Mouse (Mus musculus) adrenal gland, adult (tissue): ENCODE results near the gene Mrpl48.
"Not testable (repeated sequence)": the region's sequence is repeated elsewhere in the genome, so short reads cannot be mapped to it uniquely, and the experiment has no call there.

Source experiments
- DNase-seq, 2 experiments: peaks; one replicate each; pipeline ENCODE4 v3.0.0; 2022 to 2023; ENCODE audit warnings: low spot score in 1 of 2; ENCODE audit not compliant: inconsistent age in 2 of 2

Mrpl48 gene

GRCm38 (mm10) chr7:100589816-100590215 is 18.3 kb downstream of the Mrpl48 start:
- peak in 1 of 2 experiments; percentile 29 for DNase-seq

- peak; percentile 93 to 98 for DNase-seq
These were observed 25.3 kb downstream of the Mrpl48 start for GRCm38 (mm10) chr7:100582727-100583236.

- no peak for DNase-seq
These were observed 25.9 kb downstream of the Mrpl48 start for GRCm38 (mm10) chr7:100582235-100582634.

- DNase-seq: no peak
These were observed 29.3 kb downstream of the Mrpl48 start for GRCm38 (mm10) chr7:100578794-100579193.

DNA sequence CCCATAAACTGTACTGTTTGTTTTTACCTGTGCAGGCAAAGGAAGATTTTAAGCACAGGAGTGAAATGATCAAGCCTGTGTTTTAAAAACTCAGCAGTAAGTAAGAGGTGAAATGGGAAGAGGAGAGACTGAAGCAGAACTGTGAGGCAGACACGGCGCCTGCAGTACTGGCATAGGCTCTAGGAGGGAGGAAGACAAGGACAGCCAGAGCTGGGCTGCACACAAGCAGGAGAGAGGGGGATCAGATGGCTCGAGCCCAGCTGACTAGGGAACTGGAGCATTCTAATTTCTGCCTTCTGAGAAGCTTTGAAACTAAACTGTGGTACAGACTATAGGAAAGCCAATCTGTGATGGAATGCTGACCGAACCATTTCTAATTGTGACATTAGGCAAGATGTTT is 35.4 kb downstream of the Mrpl48 start:
- no peak for DNase-seq

GRCm38 (mm10) chr7:100572061-100572460 is 36.0 kb downstream of the Mrpl48 start:
- DNase-seq: no peak

DNA sequence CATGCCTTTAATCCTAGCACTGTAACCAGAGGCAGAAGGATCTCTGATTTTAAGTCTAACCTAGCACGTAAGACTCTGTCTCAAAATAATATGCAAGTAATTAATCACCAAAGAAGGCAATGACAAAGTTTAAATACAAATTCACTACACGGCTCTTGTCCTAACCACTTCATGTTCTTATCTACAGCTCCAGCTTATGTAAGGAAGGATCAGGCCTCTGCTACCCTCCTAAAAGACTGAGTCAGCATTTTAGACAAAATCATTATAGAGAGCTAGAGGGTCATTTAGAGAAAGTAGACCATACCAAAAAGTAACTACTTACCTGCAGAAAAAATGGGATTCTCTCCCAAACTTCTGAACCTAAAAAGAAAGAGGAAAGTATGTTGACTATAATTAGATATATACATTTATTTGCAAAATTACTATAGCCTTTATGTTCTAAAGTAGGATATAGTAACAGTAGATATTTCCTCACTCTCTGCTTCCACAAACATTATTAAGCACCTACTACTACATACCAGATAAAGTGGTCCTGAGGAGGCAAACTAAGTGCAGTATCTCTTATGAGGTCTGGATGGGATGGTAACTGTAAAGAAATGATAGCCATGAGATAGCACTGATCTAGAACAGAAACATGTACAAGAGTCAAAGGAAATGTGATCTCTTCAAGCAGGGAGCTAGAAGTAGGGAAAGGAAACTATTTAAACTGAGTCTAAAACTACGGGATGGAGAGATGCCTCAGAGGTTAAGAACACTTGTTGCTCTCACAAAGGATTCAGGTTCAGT is 37.0 kb downstream of the Mrpl48 start:
- DNase-seq: no peak

DNA sequence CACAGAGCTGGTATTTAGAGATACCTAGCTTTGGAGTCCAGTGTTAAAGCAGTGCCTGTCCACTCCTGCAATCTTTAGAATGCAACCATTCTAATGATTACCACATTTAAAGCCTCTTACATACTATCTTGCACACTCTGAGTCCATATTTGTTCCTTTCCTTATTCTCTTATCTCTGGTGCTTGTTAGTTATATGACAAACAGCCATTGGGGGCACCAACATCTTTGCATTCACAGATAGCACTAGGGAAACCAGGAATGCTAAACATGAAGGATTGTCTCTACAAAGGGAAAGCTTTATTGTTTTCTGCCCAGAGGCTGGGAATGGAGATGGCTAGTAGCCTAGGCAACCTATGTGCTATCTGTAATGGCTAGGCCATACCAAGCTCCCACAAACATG is 38.2 kb downstream of the Mrpl48 start:
- DNase-seq: no peak

DNA sequence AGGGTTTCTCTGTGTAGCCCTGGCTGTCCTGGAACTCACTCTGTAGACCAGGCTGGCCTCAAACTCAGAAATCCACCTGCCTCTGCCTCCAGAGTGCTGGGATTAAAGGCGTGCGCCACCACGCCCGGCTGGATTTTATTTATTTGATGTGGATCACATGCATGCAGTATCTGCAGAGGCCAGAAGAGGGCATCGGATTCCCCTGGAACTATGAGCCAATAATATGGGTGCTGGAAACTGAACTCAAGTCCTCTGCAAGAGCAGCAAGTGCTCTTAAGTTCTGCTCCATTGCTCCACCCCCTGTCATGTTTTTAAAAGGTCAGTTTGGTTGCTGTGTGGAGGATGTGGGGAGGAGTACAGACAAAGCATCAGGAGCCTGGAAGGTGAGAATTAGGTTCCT is 40.9 kb downstream of the Mrpl48 start:
- DNase-seq: not testable (repeated sequence)

DNA sequence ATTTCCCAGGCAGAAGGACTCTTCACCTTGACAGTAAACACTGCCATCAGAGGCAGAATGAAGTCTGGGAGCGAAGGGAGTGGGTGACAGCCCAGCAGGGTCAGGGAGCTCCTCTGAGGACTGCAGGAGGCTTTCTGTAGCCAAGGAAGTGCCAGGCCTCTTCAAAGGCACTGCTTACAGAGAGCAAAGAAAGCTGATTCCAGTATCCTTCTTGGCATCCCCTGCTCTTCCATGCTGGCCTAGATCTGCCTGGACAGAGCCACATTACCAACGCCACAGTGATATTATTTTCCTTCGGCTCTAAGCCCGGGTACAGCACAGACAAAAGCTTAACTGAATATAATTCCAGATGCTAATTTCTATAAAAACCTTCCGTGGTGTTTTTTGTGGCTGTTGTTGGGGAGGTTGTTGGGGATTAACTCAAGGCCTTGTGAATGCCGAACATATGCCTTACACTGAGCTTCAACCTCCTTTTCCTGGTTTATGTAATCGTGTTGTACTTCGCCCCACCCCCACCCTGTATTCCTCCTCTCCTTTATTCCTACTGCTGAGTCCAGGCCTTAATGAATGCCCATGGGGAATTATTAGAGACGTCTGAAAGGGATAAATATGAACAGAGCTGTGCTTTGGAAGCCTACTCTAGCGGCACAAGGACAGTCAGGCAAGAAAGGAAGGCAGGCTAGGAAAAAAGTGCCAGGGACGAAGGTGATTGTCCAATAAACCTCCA is 46.1 kb downstream of the Mrpl48 start:
- DNase-seq: no peak

GRCm38 (mm10) chr7:100559331-100559730 is 48.8 kb downstream of the Mrpl48 start:
- no peak for DNase-seq

DNA sequence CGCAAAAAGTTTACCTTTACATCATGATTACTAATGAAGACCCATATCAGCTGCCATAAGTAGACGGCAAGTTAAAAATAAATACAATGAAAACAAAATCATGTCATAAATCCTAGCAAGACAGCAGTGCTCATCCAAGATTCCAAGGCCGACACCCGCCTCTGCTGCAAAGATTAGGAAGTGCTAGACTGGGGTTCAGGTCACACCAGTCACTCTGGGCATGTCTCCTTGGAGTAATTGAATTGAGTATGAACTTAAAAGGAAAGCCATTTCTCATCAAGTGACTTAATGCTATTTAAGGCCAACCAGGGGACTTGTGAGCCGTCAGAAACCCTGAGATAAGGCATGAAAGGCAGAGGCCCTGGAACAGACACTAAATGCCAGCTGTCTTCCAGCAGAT is 50.9 kb downstream of the Mrpl48 start:
- DNase-seq: peak; percentile 36 to 68

DNA sequence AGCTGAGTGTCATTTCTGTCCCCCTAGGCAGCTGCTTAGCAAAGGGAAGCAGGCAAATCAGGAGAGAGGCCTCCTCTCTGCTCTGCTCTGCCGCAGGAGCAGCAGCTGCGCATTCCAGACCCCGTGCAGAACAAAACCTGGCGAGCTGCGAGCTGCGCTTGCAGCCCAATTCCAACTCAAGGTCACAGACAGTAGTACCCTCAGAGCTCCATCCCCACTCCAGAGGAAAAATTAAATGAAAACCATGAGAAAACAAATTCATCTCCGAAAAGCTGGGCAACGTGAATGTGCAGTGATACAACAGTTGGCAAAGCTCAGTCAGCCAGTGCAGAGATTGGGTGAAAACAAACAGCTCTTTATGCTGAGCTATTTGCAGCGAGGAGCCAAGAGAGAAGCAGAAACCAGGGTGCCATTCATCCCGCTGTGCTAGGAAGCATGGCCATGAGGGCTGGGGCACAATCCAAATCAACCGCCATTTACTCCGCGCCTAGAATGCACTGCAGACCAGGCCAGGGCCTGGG is 52.6 kb downstream of the Mrpl48 start:
- peak; percentile 47 to 61 for DNase-seq

DNA sequence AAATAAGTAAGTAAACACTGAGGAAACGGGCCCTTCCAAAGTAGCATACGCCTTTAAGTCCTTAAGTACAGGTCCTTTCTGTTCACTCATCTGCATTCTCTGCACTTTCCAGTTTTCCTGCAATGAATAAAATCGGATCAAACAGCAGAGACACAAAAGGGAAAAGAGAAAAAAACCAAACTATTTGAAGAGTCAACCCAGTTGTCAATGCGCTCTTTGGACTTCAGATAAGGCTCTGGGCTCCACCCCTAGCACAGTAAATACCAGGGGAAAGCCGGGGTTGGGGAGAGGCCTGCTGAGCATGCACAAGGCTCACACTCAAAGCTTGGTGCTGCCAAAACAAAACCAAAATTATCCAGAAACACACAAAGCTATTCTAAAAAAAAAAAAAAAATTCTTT is 53.2 kb downstream of the Mrpl48 start:
- DNase-seq: peak in 1 of 2 experiments; percentile 36

DNA sequence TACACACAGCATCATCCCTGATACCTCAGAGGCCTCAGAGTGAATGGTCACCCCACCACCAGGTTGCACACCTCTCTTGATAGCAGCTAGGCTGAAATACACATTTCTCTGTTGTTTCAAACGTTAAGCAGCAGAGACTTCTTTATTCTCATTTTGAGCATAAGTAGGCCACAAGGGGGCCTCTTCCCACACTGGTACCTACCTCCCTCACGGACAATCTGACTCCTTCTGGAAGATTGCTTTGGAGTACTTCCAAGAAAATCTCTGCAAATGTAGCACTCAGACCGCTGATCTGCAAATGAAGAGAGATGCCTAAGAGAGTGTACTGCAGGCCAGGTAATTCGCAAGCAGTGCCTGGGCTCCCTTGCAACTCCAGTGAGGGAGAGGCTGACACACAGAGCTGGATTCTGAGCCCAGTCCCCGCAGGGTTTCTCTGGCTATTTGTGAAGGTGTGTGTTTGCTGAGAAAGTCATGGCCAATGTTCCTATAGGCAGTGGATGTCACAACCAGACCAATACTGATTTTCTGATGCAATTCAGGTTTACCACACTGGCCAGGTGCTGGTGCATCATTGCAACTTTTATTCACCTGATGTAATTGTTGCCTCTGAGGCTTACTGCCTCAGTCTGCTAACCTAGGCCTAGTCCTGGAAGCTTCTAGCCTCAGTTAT is 57.6 kb downstream of the Mrpl48 start:
- DNase-seq: peak; percentile 30 to 60

DNA sequence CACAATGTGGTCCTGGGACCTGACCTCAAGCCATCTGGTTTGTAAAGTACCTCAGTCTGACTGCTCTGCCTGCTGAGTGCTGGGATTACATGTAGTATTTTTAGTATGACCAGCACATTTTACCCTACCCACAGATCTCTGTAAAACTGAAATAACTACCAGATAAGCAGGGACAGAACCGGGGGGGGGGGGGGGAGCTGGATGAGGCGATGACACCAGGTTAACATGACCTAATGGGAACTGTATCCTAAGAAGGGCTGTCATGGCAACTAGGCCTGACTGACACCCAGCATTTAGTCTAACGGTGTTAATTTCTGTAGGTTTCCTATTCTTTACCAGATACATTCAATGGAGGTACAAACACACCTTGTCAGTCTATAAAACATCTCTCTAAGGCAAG is 58.3 kb downstream of the Mrpl48 start:
- no peak for DNase-seq

DNA sequence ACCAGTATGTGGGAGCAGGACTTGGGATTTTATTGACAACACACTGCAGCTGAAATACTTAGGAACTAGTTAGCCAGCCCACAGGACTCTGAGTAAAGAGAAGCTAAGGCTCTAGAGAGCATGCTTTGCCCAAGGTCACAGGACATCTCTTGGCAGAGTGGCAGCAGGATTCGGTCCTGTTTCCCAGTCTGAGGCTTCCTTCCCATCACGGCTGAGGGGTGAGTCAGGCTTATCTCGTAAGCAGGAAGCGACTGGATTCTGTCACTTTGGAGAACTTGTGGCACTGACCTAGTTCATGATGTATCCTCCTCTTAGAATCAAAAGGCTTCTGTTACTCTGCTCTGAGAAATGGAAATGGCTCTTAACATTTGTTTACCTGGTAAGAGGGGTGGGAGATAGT is 60.5 kb downstream of the Mrpl48 start:
- DNase-seq: peak; percentile 86

- DNase-seq: no peak
These were observed 63.7 kb downstream of the Mrpl48 start for GRCm38 (mm10) chr7:100544437-100544836.

DNA sequence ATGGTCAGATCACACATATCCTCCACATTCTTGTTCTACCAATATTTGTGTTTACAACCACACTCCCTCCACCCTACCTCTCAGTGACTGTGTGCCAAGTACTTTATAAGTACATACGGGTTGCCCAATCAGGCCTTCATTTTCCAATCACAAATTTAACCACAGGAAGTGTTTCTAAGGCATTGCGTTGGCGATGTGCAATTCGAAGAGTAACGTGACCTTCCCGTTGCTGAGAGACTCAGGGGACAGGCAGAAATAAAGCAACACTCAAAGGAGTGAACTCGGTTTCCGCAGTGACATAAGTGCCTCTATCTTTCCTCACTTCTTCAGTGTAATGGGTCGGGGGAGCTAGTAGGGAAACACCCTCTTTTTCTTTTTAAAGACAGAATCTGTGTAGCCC is 68.6 kb downstream of the Mrpl48 start:
- no peak for DNase-seq

GRCm38 (mm10) chr7:100537519-100537902 is 70.6 kb downstream of the Mrpl48 start:
- DNase-seq: no peak

DNA sequence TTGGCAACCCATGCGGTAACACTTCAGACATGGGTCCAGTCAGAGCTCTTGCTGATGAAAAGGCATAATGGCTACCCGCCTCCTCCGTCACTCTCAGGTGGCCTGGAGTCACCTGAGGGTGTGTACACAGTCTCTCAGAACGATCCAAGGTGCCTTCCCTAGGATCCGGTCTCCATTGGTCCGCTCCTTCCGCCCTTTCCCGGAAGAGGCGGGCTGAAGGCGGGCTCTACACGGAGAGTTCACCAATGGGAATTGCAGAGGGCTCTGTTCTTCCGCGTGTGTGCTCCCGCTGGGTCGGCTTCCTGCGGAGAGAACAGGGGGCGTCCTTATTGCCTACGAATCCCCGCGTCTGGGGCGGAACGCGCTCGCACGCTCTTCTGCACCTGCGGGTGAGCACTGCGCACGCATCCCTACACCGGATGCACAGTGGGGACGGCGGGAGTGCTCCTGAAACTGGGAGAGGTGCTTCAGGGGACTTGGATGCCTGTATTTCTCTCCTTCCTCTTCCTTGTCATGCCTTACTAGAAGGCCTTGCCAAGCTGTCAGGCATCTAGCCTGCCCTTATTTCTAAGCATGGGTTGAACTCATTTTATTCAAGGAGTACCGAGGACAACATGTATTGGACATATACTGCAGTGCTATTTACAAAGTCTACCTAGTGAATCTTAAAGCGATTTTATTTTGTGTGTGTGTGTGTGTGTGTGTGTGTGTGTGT is 71.1 kb downstream of the Mrpl48 start, which contains the start of gene Coa4:
Gene Coa4 (plus strand): TSS at position 268 of the 715 bp plus-strand sequence.
- peak; percentile 89 to 94 for DNase-seq
